Mouse (Mus musculus): ENCODE data around the gene Six1. TPM values are rescaled to one million over a fixed set of nuclear protein-coding genes. Genes with fewer than 3 reads are reported as not detected.
"Not testable (repeated sequence)": the region's sequence is repeated elsewhere in the genome, so short reads cannot be mapped to it uniquely, and the experiment has no call there.

Six1 gene
- polyA plus RNA-seq, 1 experiment = not detected

GRCm38 (mm10) chr12:73020422-73020821 lies 33.3 kb downstream of the Six1 start:
- no peaks in the 10 kb centered on the region for H3K27me3 ChIP-seq (ENCODE audit: control insufficient read depth)
- TF ChIP-seq GATA1 (IDR thresholded peaks at IDR 0.05; ENCODE audit: low read length) = no peak
- no peak for TF ChIP-seq TAL1 (IDR thresholded peaks at IDR 0.05; ENCODE audit: low read length)
- no peak overlapping the region for H3K4me3 ChIP-seq (replicated peaks)
- no peaks in the 10 kb centered on the region for H3K9me3 ChIP-seq (ENCODE audit: control insufficient read depth, low read length)
- H3K36me3 ChIP-seq (ENCODE audit: control insufficient read depth) = no peaks in the 10 kb centered on the region
- H3K4me1 ChIP-seq (ENCODE audit: control insufficient read depth) = no peaks in the 10 kb centered on the region

DNA sequence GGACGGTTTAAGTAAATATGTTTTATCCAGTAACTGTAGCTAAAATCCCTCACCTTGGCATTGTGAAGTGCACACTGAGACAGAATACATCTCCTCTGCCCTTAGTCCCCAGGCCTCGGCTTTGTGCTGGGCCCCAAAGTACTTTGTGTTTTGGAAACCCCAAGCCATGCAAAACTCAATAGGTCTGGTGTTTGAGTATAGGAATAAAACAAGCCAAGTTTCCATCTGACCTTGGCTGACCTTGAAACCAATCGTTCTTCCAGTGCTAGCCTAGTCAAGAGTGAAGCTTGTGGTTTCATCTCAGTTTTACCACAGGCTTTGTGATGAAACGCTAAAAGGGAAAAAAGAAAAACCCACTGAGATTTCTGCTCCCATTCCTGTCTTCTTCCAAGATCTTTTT lies 34.8 kb downstream of the Six1 start:
- Histone ChIP-seq H3K4me3 (replicated peaks) (no peak overlapping the region), H3K4me1 (ENCODE audit: control insufficient read depth) (no peaks in the 10 kb centered on the region), H3K27me3 (ENCODE audit: control insufficient read depth) (no peaks in the 10 kb centered on the region), H3K36me3 (ENCODE audit: control insufficient read depth) (no peaks in the 10 kb centered on the region), H3K9me3 (ENCODE audit: control insufficient read depth, low read length) (no peaks in the 10 kb centered on the region)
- TF ChIP-seq TAL1 (IDR thresholded peaks at IDR 0.05; ENCODE audit: low read length) (no peak), GATA1 (IDR thresholded peaks at IDR 0.05; ENCODE audit: low read length) (no peak)

- no peaks in the 10 kb centered on the region for H3K9me3 ChIP-seq (ENCODE audit: control insufficient read depth, low read length)
- no peaks in the 10 kb centered on the region for H3K36me3 ChIP-seq (ENCODE audit: control insufficient read depth)
- H3K4me3 ChIP-seq (replicated peaks) = no peak overlapping the region
- TF ChIP-seq TAL1 (IDR thresholded peaks at IDR 0.05; ENCODE audit: low read length) (no peak), GATA1 (IDR thresholded peaks at IDR 0.05; ENCODE audit: low read length) (no peak)
- no peaks in the 10 kb centered on the region for H3K27me3 ChIP-seq (ENCODE audit: control insufficient read depth)
- H3K4me1 ChIP-seq (ENCODE audit: control insufficient read depth) = no peaks in the 10 kb centered on the region
These were observed 37.5 kb downstream of the Six1 start for GRCm38 (mm10) chr12:73016171-73016570.

DNA sequence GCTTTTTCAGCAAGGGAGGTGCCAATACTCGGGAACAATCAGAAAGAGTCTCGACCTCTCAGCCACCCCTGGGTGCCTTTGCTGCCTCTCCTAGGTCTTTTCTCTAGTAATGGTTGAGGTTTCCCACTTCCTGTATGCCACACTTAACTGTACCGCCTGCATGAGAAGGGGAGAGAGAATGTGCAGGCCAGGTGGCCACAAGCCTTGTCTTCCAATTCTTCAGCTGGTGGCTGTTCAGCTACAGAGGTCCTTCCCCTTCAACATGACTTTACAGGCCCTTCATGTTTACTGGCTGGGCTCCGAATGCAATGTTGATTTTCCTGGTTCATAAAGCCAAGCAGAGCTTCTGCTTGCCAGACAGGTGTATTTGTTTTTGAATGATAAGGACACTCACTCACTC lies 39.4 kb downstream of the Six1 start:
- H3K4me3 ChIP-seq (replicated peaks) = no peak overlapping the region
- no peaks in the 10 kb centered on the region for H3K4me1 ChIP-seq (ENCODE audit: control insufficient read depth)
- no peaks in the 10 kb centered on the region for H3K9me3 ChIP-seq (ENCODE audit: control insufficient read depth, low read length)
- H3K27me3 ChIP-seq (ENCODE audit: control insufficient read depth) = no peaks in the 10 kb centered on the region
- TF ChIP-seq TAL1 (IDR thresholded peaks at IDR 0.05; ENCODE audit: low read length) = no peak
- H3K36me3 ChIP-seq (ENCODE audit: control insufficient read depth) = no peaks in the 10 kb centered on the region

DNA sequence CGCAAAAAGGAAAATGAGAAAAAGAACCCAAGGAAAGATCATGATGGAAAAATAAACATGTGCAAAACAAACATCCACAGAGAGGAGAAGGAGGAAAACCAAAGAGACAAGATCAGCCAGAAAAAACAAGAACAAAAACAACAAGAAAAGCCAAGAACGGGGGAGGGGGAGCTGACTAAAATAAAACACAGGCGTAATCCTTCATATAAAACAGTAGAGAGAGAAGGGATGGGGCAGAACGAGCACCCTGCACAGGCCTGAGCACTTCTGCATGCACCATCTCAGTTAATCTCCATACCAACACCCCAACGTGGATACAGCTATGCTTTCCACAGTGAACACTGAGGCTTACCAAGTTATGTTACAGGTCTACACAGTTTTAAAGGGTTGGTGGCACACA lies 40.9 kb downstream of the Six1 start:
- TF ChIP-seq GATA1 (IDR thresholded peaks at IDR 0.05; ENCODE audit: low read length) = no peak
- no peak for TF ChIP-seq TAL1 (IDR thresholded peaks at IDR 0.05; ENCODE audit: low read length)
- Histone ChIP-seq H3K4me3 (replicated peaks) (no peak overlapping the region), H3K36me3 (ENCODE audit: control insufficient read depth) (no peaks in the 10 kb centered on the region), H3K4me1 (ENCODE audit: control insufficient read depth) (no peaks in the 10 kb centered on the region), H3K9me3 (ENCODE audit: control insufficient read depth, low read length) (no peaks in the 10 kb centered on the region), H3K27me3 (ENCODE audit: control insufficient read depth) (no peaks in the 10 kb centered on the region)

DNA sequence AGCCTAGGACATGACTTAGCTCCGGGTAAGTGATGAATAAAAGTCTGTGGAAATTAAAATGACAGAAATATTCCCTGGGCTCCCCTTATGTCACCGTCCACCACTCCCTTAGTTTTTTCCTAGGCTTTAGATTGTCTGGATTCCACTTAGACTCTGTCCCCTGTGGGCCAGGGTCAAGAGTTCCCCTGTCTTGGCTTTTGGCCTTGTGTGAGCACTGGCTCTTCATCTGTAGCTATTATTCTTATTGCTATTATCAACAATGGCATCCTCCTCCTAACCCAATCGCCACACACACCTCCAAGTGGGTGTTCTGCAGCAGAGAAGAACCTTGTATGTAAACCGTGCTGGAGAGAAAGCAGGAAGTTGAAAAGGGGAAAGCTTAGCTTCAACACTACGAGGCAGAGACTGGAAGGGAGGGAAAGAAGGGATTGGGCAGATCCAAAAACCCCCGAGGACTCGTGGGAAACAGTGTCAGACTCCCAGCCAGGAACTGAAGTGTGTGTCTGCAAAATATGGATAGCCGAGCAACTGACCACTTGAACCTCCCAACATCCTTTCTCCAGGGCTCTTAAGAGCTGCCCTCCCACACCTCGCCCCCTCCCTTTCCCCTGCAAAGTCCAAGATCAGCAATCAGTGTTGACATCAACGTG lies 41.4 kb downstream of the Six1 start:
- TF ChIP-seq TAL1 (IDR thresholded peaks at IDR 0.05; ENCODE audit: low read length) = no peak
- no peak for TF ChIP-seq GATA1 (IDR thresholded peaks at IDR 0.05; ENCODE audit: low read length)
- no peaks in the 10 kb centered on the region for H3K4me1 ChIP-seq (ENCODE audit: control insufficient read depth)
- no peaks in the 10 kb centered on the region for H3K9me3 ChIP-seq (ENCODE audit: control insufficient read depth, low read length)
- H3K27me3 ChIP-seq (ENCODE audit: control insufficient read depth) = no peaks in the 10 kb centered on the region
- H3K4me3 ChIP-seq (replicated peaks) = no peak overlapping the region
- H3K36me3 ChIP-seq (ENCODE audit: control insufficient read depth) = no peaks in the 10 kb centered on the region

- H3K4me3 ChIP-seq (replicated peaks); H3K27me3 ChIP-seq (ENCODE audit: control insufficient read depth); H3K36me3 ChIP-seq (ENCODE audit: control insufficient read depth); H3K4me1 ChIP-seq (ENCODE audit: control insufficient read depth); H3K9me3 ChIP-seq (ENCODE audit: control insufficient read depth, low read length): not testable (repeated sequence)
These were observed 50.8 kb downstream of the Six1 start for GRCm38 (mm10) chr12:73002903-73003302.

DNA sequence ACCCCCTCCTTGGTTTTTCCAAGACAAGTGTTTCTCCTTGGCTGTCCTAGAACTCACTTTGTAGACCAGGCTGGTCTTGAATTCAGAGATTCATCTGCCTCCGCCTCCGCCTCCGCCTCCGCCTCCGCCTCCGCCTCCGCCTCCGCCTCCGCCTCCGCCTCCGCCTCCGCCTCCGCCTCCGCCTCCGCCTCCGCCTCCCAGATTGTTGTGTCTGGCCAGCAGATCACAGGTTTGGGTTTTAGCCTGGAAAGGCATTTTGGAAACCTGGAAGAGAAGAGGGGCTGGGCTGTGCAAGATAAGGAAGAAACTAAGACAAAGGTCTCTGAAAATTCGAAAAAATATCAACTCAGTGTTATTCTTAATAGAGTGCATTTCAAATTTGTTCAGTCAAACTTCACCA lies 51.4 kb downstream of the Six1 start:
- H3K4me1 ChIP-seq (ENCODE audit: control insufficient read depth); H3K36me3 ChIP-seq (ENCODE audit: control insufficient read depth); H3K4me3 ChIP-seq (replicated peaks); H3K9me3 ChIP-seq (ENCODE audit: control insufficient read depth, low read length); H3K27me3 ChIP-seq (ENCODE audit: control insufficient read depth): not testable (repeated sequence)

DNA sequence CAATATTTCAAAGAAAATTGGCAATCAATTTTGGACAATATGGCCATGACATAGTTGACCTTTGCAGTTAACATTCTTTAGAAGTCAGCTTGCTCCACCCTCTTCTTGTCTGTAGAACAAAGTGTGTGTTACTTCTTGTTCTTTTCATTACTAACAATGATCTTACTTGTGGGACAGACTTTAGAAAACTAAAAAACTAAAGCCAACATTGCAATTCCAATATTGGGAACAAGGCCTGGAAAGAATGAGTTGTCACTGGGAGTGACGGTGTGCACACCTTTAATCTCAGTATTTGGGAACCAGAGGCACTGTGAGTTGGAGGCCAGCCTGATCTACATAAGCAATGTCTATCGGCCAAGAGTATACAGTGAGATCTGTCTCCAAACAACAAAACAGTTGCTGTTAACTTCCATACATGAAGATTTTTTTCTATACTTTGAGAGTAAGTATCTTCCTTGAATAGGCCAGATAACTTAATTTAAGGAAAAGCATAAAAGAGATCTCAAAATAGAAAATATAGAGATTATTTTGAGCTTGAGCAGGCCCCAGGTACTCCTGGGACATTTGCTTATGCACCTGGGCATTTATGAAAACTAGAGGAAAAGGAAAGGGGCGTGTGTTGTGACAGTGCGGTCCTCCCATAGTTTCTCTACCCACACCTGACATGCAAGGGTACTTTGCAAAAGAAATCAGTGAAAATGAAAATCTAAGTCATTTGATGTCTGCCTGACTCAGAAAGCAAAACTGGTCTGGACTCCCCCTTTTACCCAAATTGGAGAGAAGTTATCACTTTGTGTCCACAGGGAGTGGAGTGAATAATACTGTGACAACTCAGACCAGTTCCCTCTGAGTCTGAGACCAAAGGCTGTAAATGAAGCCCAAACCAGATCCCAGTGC lies 55.3 kb downstream of the Six1 start:
- TF ChIP-seq GATA1 (IDR thresholded peaks at IDR 0.05; ENCODE audit: low read length) (no peak), TAL1 (IDR thresholded peaks at IDR 0.05; ENCODE audit: low read length) (no peak)

More for the DNA sequence above, 55.3 kb downstream of the Six1 start:
- H3K4me1 ChIP-seq (ENCODE audit: control insufficient read depth) = no peaks in the 10 kb centered on the region
- no peaks in the 10 kb centered on the region for H3K9me3 ChIP-seq (ENCODE audit: control insufficient read depth, low read length)
- peaks cover 5% of the 10 kb centered on the region; the same call in 1 of the 2 replicates for H3K27me3 ChIP-seq (ENCODE audit: control insufficient read depth)
- no peaks in the 10 kb centered on the region for H3K36me3 ChIP-seq (ENCODE audit: control insufficient read depth)
- no peak overlapping the region for H3K4me3 ChIP-seq (replicated peaks)

All from erythroblast, embryonic 14.5 days (primary cell).